Mouse (Mus musculus) duodenum, adult 2 months (tissue): ENCODE data around the gene Rasal1. TPM values are rescaled to one million over a fixed set of nuclear protein-coding genes. Genes with fewer than 3 reads are reported as not detected.

Experiments used
- polyA plus RNA-seq: library from polyadenylated mRNA; depleted of rRNA; stranded (reverse); fragments of >200 nt; gene quantifications from 2 replicates; pipeline ENCODE4 v1.2.3, GENCODE M21; 2012; ENCODE audit warnings: low replicate concordance; rRNA removed

Rasal1 gene
- 0.96 and 4.4 TPM in 2 replicates for polyA plus RNA-seq

GRCm38 (mm10) chr5:120648569-120649373, at the start of gene Rasal1:
Gene Rasal1 (plus strand): TSS chr5:120648812.

GRCm38 (mm10) chr5:120612442-120612821, 36.2 kb upstream of the Rasal1 start, which contains the start of the genes Rita1 and Ddx54:
Gene Rita1 (minus strand): TSS chr5:120612589.
Gene Ddx54 (plus strand): TSS chr5:120612739.

GRCm38 (mm10) chr5:120634131-120634530, 14.5 kb upstream of the Rasal1 start, which contains the start of gene Cfap73:
Gene Cfap73 (minus strand): TSS chr5:120634235.

GRCm38 (mm10) chr5:120711827-120712226, 63.2 kb downstream of the Rasal1 start, which contains the start of gene Dtx1:
Gene Dtx1 (minus strand): TSS chr5:120711927.

Other genes starting within 250 kb of the Rasal1 start
- gene Lhx5, start 217.1 kb upstream of the Rasal1 start, polyA plus RNA-seq: 0.69 and 1.1 TPM in 2 replicates
- gene Sdsl, start 176.0 kb upstream of the Rasal1 start, polyA plus RNA-seq: 37.4 and 48.7 TPM in 2 replicates
- gene Sds, start 172.3 kb upstream of the Rasal1 start, polyA plus RNA-seq: not detected in 2 replicates
- gene Plbd2, start 145.2 kb upstream of the Rasal1 start, polyA plus RNA-seq: 19.2 and 23.4 TPM in 2 replicates
- 9.2 and 12.2 TPM in 2 replicates for gene Slc8b1, start 137.6 kb upstream of the Rasal1 start, polyA plus RNA-seq
- gene Tpcn1, start 60.1 kb upstream of the Rasal1 start, polyA plus RNA-seq: 42.1 and 59.5 TPM in 2 replicates
- 0.13 and 0.14 TPM in 2 replicates for gene Iqcd, start 59.8 kb upstream of the Rasal1 start, polyA plus RNA-seq
- 17.6 and 17.8 TPM in 2 replicates for gene Rita1, start 36.2 kb upstream of the Rasal1 start, polyA plus RNA-seq
- gene Ddx54, start 36.1 kb upstream of the Rasal1 start, polyA plus RNA-seq: 31.8 and 32.2 TPM in 2 replicates
- not detected in 2 replicates for gene Cfap73, start 14.6 kb upstream of the Rasal1 start, polyA plus RNA-seq
- 12.1 and 26.2 TPM in 2 replicates for gene Dtx1, start 63.1 kb downstream of the Rasal1 start, polyA plus RNA-seq
- 2.0 and 5.7 TPM in 2 replicates for gene Oas2, start 101.0 kb downstream of the Rasal1 start, polyA plus RNA-seq
- gene Oas3, start 128.8 kb downstream of the Rasal1 start, polyA plus RNA-seq: 3.4 and 73.2 TPM in 2 replicates
- gene Oas1e, start 146.7 kb downstream of the Rasal1 start, polyA plus RNA-seq: 2.2 TPM in 1 of 2 replicates, not detected in the other
- gene Oas1c, start 163.7 kb downstream of the Rasal1 start, polyA plus RNA-seq: 1.3 and 3.9 TPM in 2 replicates
- 0.08 TPM in 1 of 2 replicates, not detected in the other for gene Oas1f, start 198.6 kb downstream of the Rasal1 start, polyA plus RNA-seq
- gene Oas1h, start 212.6 kb downstream of the Rasal1 start, polyA plus RNA-seq: not detected in 2 replicates
- gene Oas1g, start 238.8 kb downstream of the Rasal1 start, polyA plus RNA-seq: 5.4 and 36.4 TPM in 2 replicates